Mouse (Mus musculus): ENCODE measurements at regions not wholly inside any gene's neighbourhood (a gene's known extent, or its start where the extent isn't known, plus 50 kb on each side); places are given as distances from the start of the nearest gene placed in this dataset.

DNA sequence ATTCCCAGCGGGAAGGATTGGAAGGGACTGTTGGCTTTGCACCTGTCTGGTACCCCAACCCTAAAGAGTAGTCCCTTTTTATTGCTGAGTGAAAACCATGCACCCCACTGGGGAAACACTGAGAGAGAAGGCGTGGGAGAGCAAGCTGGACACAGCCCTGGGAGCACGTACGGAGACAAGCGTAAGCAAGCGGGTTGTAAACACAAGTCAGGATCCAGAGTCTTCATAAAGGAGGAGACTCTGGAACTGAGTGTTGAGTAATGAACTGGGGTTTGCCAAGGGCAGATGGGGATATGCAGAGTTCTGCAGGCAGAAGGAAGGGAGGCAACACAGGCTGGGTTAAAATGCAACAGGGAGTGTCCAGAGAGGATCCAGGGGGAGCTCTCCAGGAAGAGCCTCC is 141.5 kb upstream of the Dyrk2 start:
- H3K4me1 ChIP-seq (ENCODE audit: control insufficient read depth, insufficient read depth, low read length): no peaks in the 10 kb centered on the region
- no peaks in the 10 kb centered on the region for H3K36me3 ChIP-seq (ENCODE audit: control insufficient read depth, insufficient read depth, low read length)
- H3K4me2 ChIP-seq (ENCODE audit: low read length): no peak overlapping the region
- ATAC-seq (ENCODE audit: low FRiP score, low TSS enrichment) (no peak), DNase-seq (no peak)
- H3K9ac ChIP-seq (replicated peaks; ENCODE audit: low read length): no peak overlapping the region
- 84% methylated on average over 6 of the region's 6 CpGs for WGBS
- no peak overlapping the region for H3K27ac ChIP-seq (replicated peaks; ENCODE audit: low read depth, low read length)
- H3K27me3 ChIP-seq (ENCODE audit: control insufficient read depth, insufficient read depth, low read length): no peaks in the 10 kb centered on the region
- H3K4me3 ChIP-seq (replicated peaks; ENCODE audit: low read depth, low read length): no peak overlapping the region
- no peaks in the 10 kb centered on the region for H3K9me3 ChIP-seq (ENCODE audit: control insufficient read depth, low read length)

DNA sequence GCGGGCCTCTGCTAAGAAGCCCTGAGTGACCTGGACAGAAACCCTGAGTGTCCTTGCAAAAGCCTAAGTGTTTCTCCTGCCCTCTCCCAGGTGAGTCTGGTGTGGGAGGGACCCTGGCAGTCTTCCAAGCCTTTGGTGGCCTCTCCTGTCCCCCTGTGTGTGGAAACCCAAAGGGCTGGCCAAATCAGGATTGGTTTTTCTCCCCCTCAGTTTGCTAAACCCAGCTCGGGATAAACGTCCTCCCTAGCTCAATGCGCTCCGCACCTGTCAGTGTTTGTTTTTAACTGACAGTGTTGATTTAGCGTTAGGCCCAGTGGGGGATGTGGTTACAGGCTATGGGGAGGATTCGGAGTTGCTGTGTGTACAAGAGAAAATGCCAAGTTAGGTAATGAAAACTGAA is 140.9 kb upstream of the Dyrk2 start:
- Histone ChIP-seq H3K4me3 (replicated peaks; ENCODE audit: low read depth, low read length) (no peak overlapping the region), H3K9ac (replicated peaks; ENCODE audit: low read length) (no peak overlapping the region), H3K27me3 (ENCODE audit: control insufficient read depth, insufficient read depth, low read length) (no peaks in the 10 kb centered on the region), H3K4me2 (ENCODE audit: low read length) (no peak overlapping the region), H3K9me3 (ENCODE audit: control insufficient read depth, low read length) (no peaks in the 10 kb centered on the region), H3K27ac (replicated peaks; ENCODE audit: low read depth, low read length) (no peak overlapping the region), H3K36me3 (ENCODE audit: control insufficient read depth, insufficient read depth, low read length) (no peaks in the 10 kb centered on the region), H3K4me1 (ENCODE audit: control insufficient read depth, insufficient read depth, low read length) (no peaks in the 10 kb centered on the region)
- DNase-seq: peak; percentile 11
- ATAC-seq (ENCODE audit: low FRiP score, low TSS enrichment): no peak
- 47% methylated on average over 7 of the region's 7 CpGs for WGBS

DNA sequence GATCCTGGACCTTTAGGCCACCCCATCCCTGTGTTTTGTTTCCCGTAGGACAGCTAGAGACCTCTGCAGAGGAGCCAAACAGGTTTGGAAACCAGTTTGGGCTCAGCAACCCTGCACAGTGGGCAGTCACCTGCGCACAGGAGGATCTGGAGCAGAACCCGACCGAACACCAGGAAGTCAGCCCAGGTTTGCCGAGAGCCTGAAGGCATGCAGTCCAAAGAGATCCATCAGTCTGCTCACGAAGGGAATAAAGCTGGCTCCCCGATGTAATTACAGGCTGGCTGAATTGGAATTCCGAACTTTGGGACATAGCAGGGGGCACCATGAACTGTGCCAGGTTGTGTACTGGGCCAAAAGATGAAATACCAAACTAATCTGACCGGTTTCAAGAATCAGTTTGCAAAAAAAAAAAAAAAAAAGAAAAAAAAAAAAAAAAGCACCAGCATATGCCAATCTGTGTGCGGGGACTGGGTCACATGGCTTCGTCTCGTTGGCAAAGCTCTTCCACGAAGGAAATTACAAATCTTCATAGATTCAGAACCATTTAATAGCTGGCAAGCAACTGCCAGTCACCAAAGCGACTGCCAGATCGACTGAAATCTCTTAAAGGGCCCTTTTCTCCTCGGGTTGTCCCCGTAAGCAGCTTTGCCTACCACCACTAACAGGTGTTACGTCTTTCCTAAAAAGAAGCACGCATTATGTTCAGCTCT is 137.0 kb upstream of the Dyrk2 start:
- Histone ChIP-seq H3K4me3 (replicated peaks; ENCODE audit: low read depth, low read length) (no peak overlapping the region), H3K36me3 (ENCODE audit: control insufficient read depth, insufficient read depth, low read length) (no peaks in the 10 kb centered on the region), H3K27ac (replicated peaks; ENCODE audit: low read depth, low read length) (no peak overlapping the region), H3K27me3 (ENCODE audit: control insufficient read depth, insufficient read depth, low read length) (no peaks in the 10 kb centered on the region), H3K9me3 (ENCODE audit: control insufficient read depth, low read length) (no peaks in the 10 kb centered on the region), H3K4me1 (ENCODE audit: control insufficient read depth, insufficient read depth, low read length) (no peaks in the 10 kb centered on the region), H3K9ac (replicated peaks; ENCODE audit: low read length) (no peak overlapping the region), H3K4me2 (ENCODE audit: low read length) (no peak overlapping the region)
- no peak for DNase-seq
- no peak for ATAC-seq (ENCODE audit: low FRiP score, low TSS enrichment)
- WGBS: 92% methylated on average over 19 of the region's 19 CpGs

- ATAC-seq (ENCODE audit: low FRiP score, low TSS enrichment) (no peak), DNase-seq (no peak)
- 97% methylated on average over 8 of the region's 8 CpGs for WGBS
These were observed 135.5 kb upstream of the Dyrk2 start for GRCm38 (mm10) chr10:119005491-119005890.

DNA sequence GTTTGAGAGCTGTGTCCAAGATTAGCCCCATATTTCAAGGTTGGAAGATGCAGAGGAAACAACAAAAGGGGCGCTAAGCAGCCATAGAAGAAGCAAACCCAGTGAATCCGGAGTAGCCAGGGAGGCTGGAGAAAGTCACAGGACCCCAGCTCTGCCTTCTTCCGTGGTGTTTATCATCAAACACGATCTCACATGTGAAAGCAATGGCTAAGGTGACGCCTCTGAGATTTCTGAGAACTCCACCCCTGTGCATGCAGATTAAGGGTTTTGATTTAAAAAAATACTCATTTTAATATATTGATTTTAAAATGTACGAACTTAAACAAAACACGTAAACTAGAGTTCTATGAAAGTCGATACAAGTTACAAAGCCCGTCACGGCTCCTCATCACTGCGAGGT is 134.4 kb upstream of the Dyrk2 start:
- no peak for ATAC-seq (ENCODE audit: low FRiP score, low TSS enrichment)
- Histone ChIP-seq H3K9ac (replicated peaks; ENCODE audit: low read length) (no peak overlapping the region), H3K36me3 (ENCODE audit: control insufficient read depth, insufficient read depth, low read length) (no peaks in the 10 kb centered on the region), H3K27me3 (ENCODE audit: control insufficient read depth, insufficient read depth, low read length) (no peaks in the 10 kb centered on the region), H3K4me2 (ENCODE audit: low read length) (no peak overlapping the region), H3K4me1 (ENCODE audit: control insufficient read depth, insufficient read depth, low read length) (no peaks in the 10 kb centered on the region), H3K27ac (replicated peaks; ENCODE audit: low read depth, low read length) (no peak overlapping the region), H3K4me3 (replicated peaks; ENCODE audit: low read depth, low read length) (no peak overlapping the region), H3K9me3 (ENCODE audit: control insufficient read depth, low read length) (no peaks in the 10 kb centered on the region)
- WGBS: 92% methylated on average over 11 of the region's 11 CpGs
- no peak for DNase-seq

More at GRCm38 (mm10) chr10:119005491-119005890, 135.5 kb upstream of the Dyrk2 start:
- H3K27me3 ChIP-seq (ENCODE audit: control insufficient read depth, insufficient read depth, low read length): no peaks in the 10 kb centered on the region
- H3K36me3 ChIP-seq (ENCODE audit: control insufficient read depth, insufficient read depth, low read length): no peaks in the 10 kb centered on the region
- H3K4me1 ChIP-seq (ENCODE audit: control insufficient read depth, insufficient read depth, low read length): no peaks in the 10 kb centered on the region
- H3K27ac ChIP-seq (replicated peaks; ENCODE audit: low read depth, low read length): no peak overlapping the region
- H3K9me3 ChIP-seq (ENCODE audit: control insufficient read depth, low read length): no peaks in the 10 kb centered on the region
- no peak overlapping the region for H3K4me2 ChIP-seq (ENCODE audit: low read length)
- no peak overlapping the region for H3K9ac ChIP-seq (replicated peaks; ENCODE audit: low read length)
- H3K4me3 ChIP-seq (replicated peaks; ENCODE audit: low read depth, low read length): no peak overlapping the region

GRCm38 (mm10) chr10:119003839-119004238 is 133.8 kb upstream of the Dyrk2 start:
- WGBS: 59% methylated on average over 5 of the region's 5 CpGs
- H3K27me3 ChIP-seq (ENCODE audit: control insufficient read depth, insufficient read depth, low read length): no peaks in the 10 kb centered on the region
- no peaks in the 10 kb centered on the region for H3K9me3 ChIP-seq (ENCODE audit: control insufficient read depth, low read length)
- ATAC-seq (ENCODE audit: low FRiP score, low TSS enrichment) (no peak), DNase-seq (no peak)
- no peak overlapping the region for H3K27ac ChIP-seq (replicated peaks; ENCODE audit: low read depth, low read length)
- H3K36me3 ChIP-seq (ENCODE audit: control insufficient read depth, insufficient read depth, low read length): no peaks in the 10 kb centered on the region
- no peak overlapping the region for H3K4me2 ChIP-seq (ENCODE audit: low read length)
- H3K4me3 ChIP-seq (replicated peaks; ENCODE audit: low read depth, low read length): no peak overlapping the region
- no peaks in the 10 kb centered on the region for H3K4me1 ChIP-seq (ENCODE audit: control insufficient read depth, insufficient read depth, low read length)
- H3K9ac ChIP-seq (replicated peaks; ENCODE audit: low read length): no peak overlapping the region

- 94% methylated on average over 2 of the region's 2 CpGs for WGBS
- Histone ChIP-seq H3K4me2 (ENCODE audit: low read length) (no peak overlapping the region), H3K27me3 (ENCODE audit: control insufficient read depth, insufficient read depth, low read length) (no peaks in the 10 kb centered on the region), H3K4me3 (replicated peaks; ENCODE audit: low read depth, low read length) (no peak overlapping the region), H3K9me3 (ENCODE audit: control insufficient read depth, low read length) (no peaks in the 10 kb centered on the region), H3K36me3 (ENCODE audit: control insufficient read depth, insufficient read depth, low read length) (no peaks in the 10 kb centered on the region), H3K4me1 (ENCODE audit: control insufficient read depth, insufficient read depth, low read length) (no peaks in the 10 kb centered on the region), H3K9ac (replicated peaks; ENCODE audit: low read length) (no peak overlapping the region), H3K27ac (replicated peaks; ENCODE audit: low read depth, low read length) (no peak overlapping the region)
- ATAC-seq (ENCODE audit: low FRiP score, low TSS enrichment) (no peak), DNase-seq (no peak)
These were observed 133.0 kb upstream of the Dyrk2 start for GRCm38 (mm10) chr10:119003042-119003441.

GRCm38 (mm10) chr10:119001895-119002294 is 131.9 kb upstream of the Dyrk2 start:
- H3K9ac ChIP-seq (replicated peaks; ENCODE audit: low read length): no peak overlapping the region
- no peak overlapping the region for H3K27ac ChIP-seq (replicated peaks; ENCODE audit: low read depth, low read length)
- H3K4me1 ChIP-seq (ENCODE audit: control insufficient read depth, insufficient read depth, low read length): no peaks in the 10 kb centered on the region
- ATAC-seq (ENCODE audit: low FRiP score, low TSS enrichment) (no peak), DNase-seq (no peak)
- 95% methylated on average over 7 of the region's 7 CpGs for WGBS
- no peak overlapping the region for H3K4me3 ChIP-seq (replicated peaks; ENCODE audit: low read depth, low read length)
- H3K27me3 ChIP-seq (ENCODE audit: control insufficient read depth, insufficient read depth, low read length): no peaks in the 10 kb centered on the region
- H3K9me3 ChIP-seq (ENCODE audit: control insufficient read depth, low read length): no peaks in the 10 kb centered on the region
- H3K36me3 ChIP-seq (ENCODE audit: control insufficient read depth, insufficient read depth, low read length): no peaks in the 10 kb centered on the region
- H3K4me2 ChIP-seq (ENCODE audit: low read length): no peak overlapping the region

DNA sequence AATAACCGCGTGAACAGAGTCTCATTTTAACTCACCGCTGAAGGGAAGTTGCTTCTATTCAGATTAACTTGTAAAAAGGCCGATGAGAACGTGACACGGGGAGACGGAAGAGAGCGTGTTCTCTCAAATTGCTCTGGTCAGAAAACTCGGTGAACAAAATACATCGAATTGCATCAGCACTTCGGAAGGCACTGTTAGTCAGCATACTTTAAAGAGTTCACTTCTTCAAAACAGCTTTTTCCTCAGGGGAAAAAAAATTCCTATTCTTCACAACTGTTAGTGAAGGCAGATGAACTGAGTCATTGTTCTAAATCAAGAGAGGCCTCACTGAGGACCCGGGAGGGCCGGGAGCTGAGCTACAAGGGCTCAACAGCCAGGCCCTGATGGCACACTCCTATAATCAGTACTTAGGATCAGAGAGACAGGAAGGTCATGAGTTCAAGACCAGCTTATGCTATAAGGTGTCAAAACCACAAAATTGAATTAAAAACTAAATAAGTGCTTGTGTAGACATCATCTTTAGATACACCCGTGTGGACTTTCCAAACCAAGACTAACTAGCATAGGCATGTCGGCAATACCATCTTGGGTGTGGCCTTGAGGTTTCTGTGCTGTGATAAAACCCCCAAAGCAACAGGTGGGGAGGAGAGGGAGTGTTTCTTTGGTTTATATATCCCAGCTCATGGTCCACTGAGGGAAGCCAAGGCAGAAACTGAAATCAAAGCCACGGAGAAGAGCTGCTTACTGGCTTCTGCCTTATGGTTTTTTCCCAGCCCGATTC is 131.2 kb upstream of the Dyrk2 start:
- H3K9me3 ChIP-seq (ENCODE audit: control insufficient read depth, low read length): no peaks in the 10 kb centered on the region
- H3K27me3 ChIP-seq (ENCODE audit: control insufficient read depth, insufficient read depth, low read length): no peaks in the 10 kb centered on the region
- WGBS: 82% methylated on average over 17 of the region's 17 CpGs
- no peak overlapping the region for H3K4me3 ChIP-seq (replicated peaks; ENCODE audit: low read depth, low read length)
- no peaks in the 10 kb centered on the region for H3K4me1 ChIP-seq (ENCODE audit: control insufficient read depth, insufficient read depth, low read length)
- H3K9ac ChIP-seq (replicated peaks; ENCODE audit: low read length): no peak overlapping the region
- no peak overlapping the region for H3K4me2 ChIP-seq (ENCODE audit: low read length)
- ATAC-seq (ENCODE audit: low FRiP score, low TSS enrichment) (no peak), DNase-seq (no peak)
- no peaks in the 10 kb centered on the region for H3K36me3 ChIP-seq (ENCODE audit: control insufficient read depth, insufficient read depth, low read length)
- H3K27ac ChIP-seq (replicated peaks; ENCODE audit: low read depth, low read length): no peak overlapping the region

All from midbrain, embryonic 14.5 days (tissue).